Mouse (Mus musculus) heart, postnatal 0 days (tissue): ENCODE measurements around the gene Crtc1. TPM values are rescaled to one million over a fixed set of nuclear protein-coding genes. Genes with fewer than 3 reads are reported as not detected.

ENCODE experiments used
- ATAC-seq: fragments of 200-750 bp; cut with Nextera tagmentation; 2 replicates; pipeline ENCODE4 v1.8.0; 2017; ENCODE audit warnings: low read depth, moderate number of reproducible peaks, moderate library complexity; ENCODE audit not compliant: insufficient read depth
- DNase-seq: peaks from one replicate; pipeline ENCODE4 v3.0.0-alpha.2; 2016; ENCODE audit warnings: low spot score
- H3K27ac ChIP-seq: fragments of 300-500 bp; sonication (generic); 2 replicates; pipeline ENCODE4 v1.5.1; 2014; ENCODE audit warnings: low read depth, mild to moderate bottlenecking
- H3K27me3 ChIP-seq: fragments of 300-500 bp; sonication (generic); 2 replicates; pipeline ENCODE4 v1.6.1; 2014; ENCODE audit warnings: low read length, mixed read lengths; ENCODE audit not compliant: control insufficient read depth, insufficient read depth
- H3K36me3 ChIP-seq: fragments of 300-500 bp; sonication (generic); replicated peaks from 2 replicates; pipeline ENCODE4 v1.6.1; 2014; ENCODE audit warnings: low read length, mixed read lengths; ENCODE audit not compliant: control insufficient read depth, insufficient read depth
- H3K4me1 ChIP-seq: fragments of 300-500 bp; sonication (generic); 2 replicates; pipeline ENCODE4 v1.6.1; 2014; ENCODE audit warnings: antibody characterized with exemption; ENCODE audit not compliant: control insufficient read depth, insufficient read depth
- H3K4me2 ChIP-seq: fragments of 300-500 bp; sonication (generic); 2 replicates; pipeline ENCODE4 v1.6.1; 2014; ENCODE audit warnings: low read depth, mild to moderate bottlenecking, low read length, moderate library complexity
- H3K4me3 ChIP-seq: fragments of 300-500 bp; sonication (generic); 2 replicates; pipeline ENCODE4 v1.5.1; 2014; ENCODE audit warnings: low read depth, low read length
- H3K9ac ChIP-seq: fragments of 300-500 bp; sonication (generic); replicated peaks from 2 replicates; pipeline ENCODE4 v1.6.1; 2014; ENCODE audit warnings: low read depth, low read length, mixed read lengths
- H3K9me3 ChIP-seq: fragments of 300-500 bp; sonication (generic); replicated peaks from 2 replicates; pipeline ENCODE4 v1.6.1; 2016; ENCODE audit warnings: low read length; ENCODE audit not compliant: control insufficient read depth
- CTCF ChIP-seq: IDR thresholded peaks from 2 replicates; pipeline ENCODE4 v1.5.1; 2016; ENCODE audit warnings: antibody characterized with exemption, control low read depth, low read depth
- EP300 ChIP-seq: IDR thresholded peaks from 2 replicates; pipeline ENCODE4 v1.6.1; 2016; ENCODE audit warnings: antibody characterized with exemption, low read depth
- WGBS: fragments of 180-500 bp; shearing (Covaris S2); extraction: QIAGEN DNeasy Blood & Tissue Kit; methylation state at CpG from one replicate; pipeline ENCODE4 v1.1.7; 2014; 5-methylcytosine and 5-hydroxymethylcytosine counted together
- polyA plus RNA-seq: library from polyadenylated mRNA; unstranded; fragments of >200 nt; fragmentation: Nextera tagmentation; extraction: Ambion mirVana; gene quantifications from 2 replicates; pipeline ENCODE4 v1.2.1, GENCODE M21; 2015
- total RNA-seq: library from RNA; depleted of rRNA; stranded (reverse); fragments of >200 nt; gene quantifications from 2 replicates; pipeline ENCODE4 v1.2.3, GENCODE M21; 2014; ENCODE audit warnings: low replicate concordance

Gene Crtc1
- total and polyA plus RNA-seq, 2 experiments from 2014 or later = 6.0 to 6.9 TPM

GRCm38 (mm10) chr8:70435156-70435555, 4.2 kb downstream of the Crtc1 start:
- Histone ChIP-seq H3K4me1 (peaks cover 8% of the 10 kb centered on the region), H3K4me2 (no peak overlapping the region), H3K27ac (no peak overlapping the region), H3K27me3 (no peaks in the 10 kb centered on the region), H3K4me3 (no peak overlapping the region), H3K9ac (no peak overlapping the region), H3K9me3 (no peaks in the 10 kb centered on the region), H3K36me3 (no peaks in the 10 kb centered on the region)
- ATAC-seq (no peak), DNase-seq (no peak)
- TF ChIP-seq EP300 (no peak), CTCF (no peak)
- 87% methylated on average over 5 of the region's 5 CpGs for WGBS

GRCm38 (mm10) chr8:70432991-70433536, 6.3 kb downstream of the Crtc1 start:
- Histone ChIP-seq H3K36me3 (no peaks in the 10 kb centered on the region), H3K4me1 (no peaks in the 10 kb centered on the region), H3K4me2 (no peak overlapping the region), H3K27ac (no peak overlapping the region), H3K4me3 (no peak overlapping the region), H3K9me3 (no peaks in the 10 kb centered on the region), H3K27me3 (no peaks in the 10 kb centered on the region), H3K9ac (no peak overlapping the region)
- no peak for DNase-seq
- no peak for TF ChIP-seq EP300
- WGBS = 53% methylated on average over 4 of the region's 4 CpGs
- ATAC-seq = no peak

DNA sequence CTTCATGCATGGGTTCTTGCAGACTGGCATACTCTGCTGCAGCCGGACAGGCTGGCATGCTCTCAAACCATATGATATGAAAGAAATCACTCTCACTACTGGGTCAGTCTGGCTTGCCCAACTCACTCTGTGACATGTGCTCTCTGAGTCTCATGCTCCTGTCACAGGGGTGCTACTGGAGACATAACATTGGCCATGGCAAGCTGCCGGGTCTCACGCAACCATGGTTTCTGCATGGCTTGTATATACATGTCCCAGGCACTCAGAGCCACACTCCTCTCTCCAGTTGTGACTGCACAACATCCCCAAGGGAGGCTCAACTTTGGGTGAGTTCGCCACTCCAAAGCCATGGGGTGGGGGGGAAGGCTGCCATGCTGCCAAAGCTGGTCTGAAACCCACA, 8.2 kb downstream of the Crtc1 start:
- ATAC-seq (no peak), DNase-seq (no peak)
- Histone ChIP-seq H3K9ac (no peak overlapping the region), H3K4me2 (no peak overlapping the region), H3K36me3 (no peaks in the 10 kb centered on the region), H3K27ac (no peak overlapping the region), H3K27me3 (no peaks in the 10 kb centered on the region), H3K4me1 (no peaks in the 10 kb centered on the region), H3K9me3 (no peaks in the 10 kb centered on the region), H3K4me3 (no peak overlapping the region)
- TF ChIP-seq CTCF (no peak), EP300 (no peak)
- WGBS = 78% methylated on average over 4 of the region's 4 CpGs

DNA sequence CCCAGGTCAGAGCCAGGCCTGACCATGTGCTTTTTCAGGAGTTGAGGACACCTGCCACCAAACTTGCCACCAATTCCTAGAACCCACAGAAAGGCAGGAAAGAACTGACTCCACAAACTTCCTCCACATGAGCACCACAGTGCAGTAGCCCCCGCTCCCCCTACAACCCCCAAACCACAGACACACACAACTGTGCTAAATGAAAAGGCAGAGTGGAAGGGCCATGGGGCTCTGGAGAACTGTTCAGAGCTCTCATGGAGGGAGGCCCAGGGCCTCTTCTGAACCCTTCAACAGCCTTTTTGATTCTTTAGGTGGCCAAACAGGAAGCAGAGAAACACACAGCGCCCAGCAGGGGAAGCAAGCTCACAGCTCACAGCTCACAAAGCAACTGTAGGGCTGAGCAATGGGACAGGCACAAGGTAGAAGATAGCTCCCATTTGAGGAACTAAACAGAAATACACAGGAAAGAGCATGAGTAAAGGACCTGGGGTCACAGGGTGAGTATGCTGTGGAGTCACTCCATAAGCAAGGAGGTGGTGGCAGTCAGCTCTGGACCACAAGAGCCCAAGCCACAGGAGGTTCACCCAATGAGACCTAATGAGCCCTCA, 13.0 kb downstream of the Crtc1 start:
- Histone ChIP-seq H3K36me3 (no peaks in the 10 kb centered on the region), H3K4me3 (no peak overlapping the region), H3K4me2 (no peak overlapping the region), H3K27ac (no peak overlapping the region), H3K4me1 (no peaks in the 10 kb centered on the region), H3K9me3 (no peaks in the 10 kb centered on the region), H3K9ac (no peak overlapping the region), H3K27me3 (no peaks in the 10 kb centered on the region)
- TF ChIP-seq EP300 (no peak), CTCF (no peak)
- no peak for DNase-seq
- 93% methylated on average over 2 of the region's 2 CpGs for WGBS
- no peak for ATAC-seq

DNA sequence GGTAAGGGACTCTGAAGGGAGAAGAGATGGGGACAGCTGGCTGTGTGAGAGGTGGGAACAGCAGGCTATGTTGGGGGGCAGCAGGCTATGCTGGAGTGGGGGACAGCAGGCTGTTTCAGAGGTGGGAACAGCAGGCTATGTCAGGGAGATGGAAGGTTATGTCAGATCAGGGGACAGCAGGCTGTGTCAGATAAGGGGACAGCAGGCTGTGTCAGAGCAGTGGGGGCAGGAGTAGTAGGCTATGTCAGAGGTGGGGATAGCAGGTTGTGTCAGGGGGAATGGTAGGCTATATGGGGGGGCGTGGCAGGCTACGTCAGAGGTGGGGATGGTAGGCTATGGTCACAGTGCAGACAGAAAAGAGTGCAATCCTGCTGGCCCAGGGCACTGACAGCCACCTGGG, 16.7 kb downstream of the Crtc1 start:
- no peak overlapping the region for H3K9ac ChIP-seq
- no peaks in the 10 kb centered on the region for H3K36me3 ChIP-seq
- ATAC-seq (no peak), DNase-seq (no peak)
- no peak overlapping the region for H3K27ac ChIP-seq
- H3K27me3 ChIP-seq = no peaks in the 10 kb centered on the region
- WGBS = 87% methylated on average over 2 of the region's 2 CpGs
- no peak overlapping the region for H3K4me2 ChIP-seq
- peaks cover 17% of the 10 kb centered on the region for H3K4me1 ChIP-seq
- H3K9me3 ChIP-seq = no peaks in the 10 kb centered on the region
- TF ChIP-seq CTCF (no peak), EP300 (no peak)
- no peak overlapping the region for H3K4me3 ChIP-seq
